Mouse (Mus musculus): ENCODE data around the gene Tjp3. TPM values are rescaled to one million over a fixed set of nuclear protein-coding genes. Genes with fewer than 3 reads are reported as not detected.

Gene Tjp3
- total RNA-seq, 2 experiments from 2014 or later, result 0.25 to 0.44 TPM

GRCm38 (mm10) chr10:81273842-81274241 is 17.5 kb downstream of the Tjp3 start:
- DNase-seq (ENCODE audit: low spot score in 2 of 2), result no peak

- DNase-seq (ENCODE audit: low spot score in 2 of 2), result no peak
These were observed 19.0 kb downstream of the Tjp3 start for GRCm38 (mm10) chr10:81272356-81272755.

- DNase-seq (ENCODE audit: low spot score in 2 of 2), result no peak
These were observed 22.6 kb downstream of the Tjp3 start for GRCm38 (mm10) chr10:81268643-81269412.

GRCm38 (mm10) chr10:81268056-81268455 is 23.3 kb downstream of the Tjp3 start:
- peak in 1 of 2 experiments; percentile 80 for DNase-seq (ENCODE audit: low spot score in 2 of 2)

- peak; percentile 95 to 98 for DNase-seq (ENCODE audit: low spot score in 2 of 2)
These were observed 24.9 kb downstream of the Tjp3 start, which contains the start of the genes Mrpl54 and Apba3 for GRCm38 (mm10) chr10:81266211-81267105. TSS of gene Mrpl54 (minus strand) at chr10:81266934. TSS of gene Apba3 (plus strand) at chr10:81266960.

GRCm38 (mm10) chr10:81265540-81265939 is 25.8 kb downstream of the Tjp3 start:
- no peak for DNase-seq (ENCODE audit: low spot score in 2 of 2)

- no peak for DNase-seq (ENCODE audit: low spot score in 2 of 2)
These were observed 30.4 kb downstream of the Tjp3 start for GRCm38 (mm10) chr10:81261025-81261424.

GRCm38 (mm10) chr10:81259225-81259884 is 32.0 kb downstream of the Tjp3 start:
- DNase-seq (ENCODE audit: low spot score in 2 of 2), result no peak

- no peak for DNase-seq (ENCODE audit: low spot score in 2 of 2)
These were observed 34.0 kb downstream of the Tjp3 start for GRCm38 (mm10) chr10:81257158-81258039.

- DNase-seq (ENCODE audit: low spot score in 2 of 2), result no peak
These were observed 36.5 kb downstream of the Tjp3 start for GRCm38 (mm10) chr10:81254886-81255285.

- DNase-seq (ENCODE audit: low spot score in 2 of 2), result no peak
These were observed 38.7 kb downstream of the Tjp3 start, which contains the start of gene Matk for GRCm38 (mm10) chr10:81252424-81253419. TSS of gene Matk (plus strand) at chr10:81252935.

- DNase-seq (ENCODE audit: low spot score in 2 of 2), result no peak
These were observed 41.9 kb downstream of the Tjp3 start for GRCm38 (mm10) chr10:81249442-81249841.

- no peak for DNase-seq (ENCODE audit: low spot score in 2 of 2)
These were observed 43.6 kb downstream of the Tjp3 start for GRCm38 (mm10) chr10:81247804-81248203.

GRCm38 (mm10) chr10:81245166-81245565 is 46.2 kb downstream of the Tjp3 start:
- no peak for DNase-seq (ENCODE audit: low spot score in 2 of 2)

GRCm38 (mm10) chr10:81244595-81244994 is 46.8 kb downstream of the Tjp3 start:
- peak; percentile 68 to 77 for DNase-seq (ENCODE audit: low spot score in 2 of 2)

- no peak for DNase-seq (ENCODE audit: low spot score in 2 of 2)
These were observed 47.2 kb downstream of the Tjp3 start for GRCm38 (mm10) chr10:81244146-81244545.

- no peak for DNase-seq (ENCODE audit: low spot score in 2 of 2)
These were observed 49.4 kb downstream of the Tjp3 start for GRCm38 (mm10) chr10:81242021-81242420.

- DNase-seq (ENCODE audit: low spot score in 2 of 2), result peak in 1 of 2 experiments; percentile 57
These were observed 50.5 kb downstream of the Tjp3 start for GRCm38 (mm10) chr10:81240876-81241275.

- DNase-seq (ENCODE audit: low spot score in 2 of 2), result no peak
These were observed 52.8 kb downstream of the Tjp3 start for GRCm38 (mm10) chr10:81238618-81239017.
